8 mouse cellular contexts compared by ENCODE assay signal in the genomic region with DNA sequence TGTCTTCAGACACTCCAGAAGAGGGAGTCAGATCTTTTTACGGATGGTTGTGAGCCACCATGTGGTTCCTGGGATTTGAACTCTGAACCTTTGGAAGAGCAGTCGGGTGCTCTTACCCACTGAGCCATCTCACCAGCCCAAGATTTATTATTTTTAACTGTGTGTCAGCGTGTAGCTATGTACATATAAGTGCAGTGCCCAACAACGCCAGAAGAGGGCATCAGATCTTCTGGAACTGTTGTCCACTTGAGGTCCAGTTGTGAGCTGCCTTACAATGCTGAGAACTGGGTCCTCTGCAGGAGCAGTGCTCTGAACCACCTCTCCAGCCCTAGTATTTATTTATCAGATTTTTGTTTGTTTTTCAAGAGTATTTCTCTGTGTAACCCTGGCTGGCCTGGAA. TPM values are rescaled to one million over a fixed set of nuclear protein-coding genes. Genes with fewer than 3 reads are reported as not detected.
A peak's percentile ranks its signal among the peaks of the same experiment; 100 is the strongest.
DNase-seq lines count a peak whose midpoint lies in the region; ATAC-seq and TF ChIP-seq lines count a peak whose summit lies in the region.
"Not testable (repeated sequence)": the region's sequence is repeated elsewhere in the genome, so short reads cannot be mapped to it uniquely, and the experiment has no call there.

No protein-coding gene starts in this region.

- not testable (repeated sequence) for ATAC-seq in hindbrain, embryonic 11.5 days (ENCODE audit: low FRiP score); liver, embryonic 14.5 days (ENCODE audit: insufficient read depth)

- WGBS in embryonic facial prominence, embryonic 10.5 days, result 80% methylated on average over 4 of the region's 4 CpGs
- WGBS in hindbrain, embryonic 11.5 days, result 84% methylated on average over 4 of the region's 4 CpGs
- WGBS in liver, embryonic 14.5 days (ENCODE audit: insufficient replicate concordance), result 77% methylated on average over 4 of the region's 4 CpGs

- not testable (repeated sequence) for H3K9ac ChIP-seq in ES-Bruce4 (ENCODE audit: low read depth, poor library complexity, severe bottlenecking); hindbrain, embryonic 11.5 days (ENCODE audit: low read depth, low read length); liver, embryonic 14.5 days (replicated peaks)

- peak; percentile 35 for TF ChIP-seq CTCF in ES-Bruce4 (IDR thresholded peaks at IDR 0.05; ENCODE audit: low read depth, low read length)
- peak; percentile 46; the same call in 1 of the 2 replicates for TF ChIP-seq CTCF in liver, embryonic 14.5 days (IDR thresholded peaks at IDR 0.05; ENCODE audit: low read depth)

- DNase-seq in adrenal gland, postnatal 36 days, result peak; percentile 33 to 36
- peak; percentile 22 for DNase-seq in embryonic facial prominence, embryonic 10.5 days (ENCODE audit: low spot score)
- peak; percentile 55 for DNase-seq in hindbrain, embryonic 11.5 days (ENCODE audit: low spot score)
- DNase-seq in kidney, postnatal 25 days, result peak; percentile 52 to 72
- DNase-seq in liver, embryonic 14.5 days (ENCODE audit: low read depth in 3 of 3, low spot score in 3 of 3), result not testable (repeated sequence)
- peak; percentile 33 for DNase-seq in neural tube, embryonic 10.5 days (ENCODE audit: extremely low spot score, low spot score)
- DNase-seq in urinary bladder, postnatal 14 days (ENCODE audit: low spot score), result peak; percentile 24

- not testable (repeated sequence) for TF ChIP-seq EP300 in ES-Bruce4 (IDR thresholded peaks at IDR 0.05; ENCODE audit: insufficient read depth, low read depth, low read length); liver, embryonic 14.5 days (IDR thresholded peaks at IDR 0.05; ENCODE audit: low read depth)

- not testable (repeated sequence) for H3K4me2 ChIP-seq in hindbrain, embryonic 11.5 days (replicated peaks; ENCODE audit: low read depth, low read length); liver, embryonic 14.5 days (ENCODE audit: low read depth)

- H3K27me3 ChIP-seq in ES-Bruce4 (ENCODE audit: control insufficient read depth, insufficient read depth, low read length, poor library complexity, severe bottlenecking); embryonic facial prominence, embryonic 10.5 days (replicated peaks; ENCODE audit: low read depth, poor library complexity, severe bottlenecking); hindbrain, embryonic 11.5 days (ENCODE audit: control insufficient read depth, insufficient read depth, low read length); liver, embryonic 14.5 days (ENCODE audit: control insufficient read depth, insufficient read depth, low read length): not testable (repeated sequence)

- not testable (repeated sequence) for TF ChIP-seq POLR2A in ES-Bruce4 (IDR thresholded peaks at IDR 0.05; ENCODE audit: insufficient read depth, low read length)

- not testable (repeated sequence) for H3K27ac ChIP-seq in ES-Bruce4 (ENCODE audit: insufficient read depth, low read length); embryonic facial prominence, embryonic 10.5 days (replicated peaks); hindbrain, embryonic 11.5 days (ENCODE audit: low read depth, low read length); liver, embryonic 14.5 days

- not testable (repeated sequence) for H3K36me3 ChIP-seq in ES-Bruce4 (ENCODE audit: control insufficient read depth, insufficient read depth, low read length, poor library complexity, severe bottlenecking)
- peaks cover 72% of the 10 kb centered on the region for H3K36me3 ChIP-seq in embryonic facial prominence, embryonic 10.5 days (replicated peaks)
- H3K36me3 ChIP-seq in hindbrain, embryonic 11.5 days (ENCODE audit: control insufficient read depth, insufficient read depth, low read length), result peaks cover 27% of the 10 kb centered on the region
- peaks cover 11% of the 10 kb centered on the region for H3K36me3 ChIP-seq in liver, embryonic 14.5 days (replicated peaks; ENCODE audit: control insufficient read depth, insufficient read depth, low read depth)

- not testable (repeated sequence) for H3K9me3 ChIP-seq in ES-Bruce4 (replicated peaks; ENCODE audit: control insufficient read depth, insufficient read depth, low read length, poor library complexity, severe bottlenecking); embryonic facial prominence, embryonic 10.5 days; hindbrain, embryonic 11.5 days (ENCODE audit: control insufficient read depth, low read length); liver, embryonic 14.5 days (ENCODE audit: control insufficient read depth, low read length)

- not testable (repeated sequence) for H3K4me1 ChIP-seq in ES-Bruce4 (ENCODE audit: control insufficient read depth, insufficient read depth, low read length); embryonic facial prominence, embryonic 10.5 days; hindbrain, embryonic 11.5 days (replicated peaks; ENCODE audit: control insufficient read depth, insufficient read depth, low read length); liver, embryonic 14.5 days (replicated peaks; ENCODE audit: control insufficient read depth in 2 of 2, insufficient read depth in 2 of 2, low read length in 1 of 2)

- H3K4me3 ChIP-seq in ES-Bruce4 (ENCODE audit: low read depth, low read length); embryonic facial prominence, embryonic 10.5 days; hindbrain, embryonic 11.5 days (ENCODE audit: low read depth, low read length); liver, embryonic 14.5 days (ENCODE audit: insufficient read depth in 1 of 2, low read depth in 2 of 2, low read length in 2 of 2): not testable (repeated sequence)

RNA-seq across cellular contexts. Expression of a gene that starts 6.7 kb away (rescaled TPM):
- 15.4 and 16.8 TPM in 2 replicates for polyA plus RNA-seq in ES-Bruce4 (2011; ENCODE audit: insufficient read depth, insufficient read length, low read depth, missing spikeins)
- total RNA-seq in adrenal gland, postnatal 36 days (2021), result 10 to 100 TPM; 74.5 to 83.7 TPM
- 40.8 and 45.0 TPM in 2 replicates for polyA plus RNA-seq in embryonic facial prominence, embryonic 10.5 days (2016; fragmentation: Nextera tagmentation; extraction: Ambion mirVana)
- 41.8 and 43.8 TPM in 2 replicates for polyA plus RNA-seq in hindbrain, embryonic 11.5 days (2014; fragmentation: Nextera tagmentation; extraction: Ambion mirVana)
- 5.3 and 5.6 TPM in 2 replicates for polyA plus RNA-seq in liver, embryonic 14.5 days (2012; rRNA removed)
- 10.3 and 12.9 TPM in 2 replicates for polyA plus RNA-seq in liver, embryonic 14.5 days (2014; fragmentation: Nextera tagmentation; extraction: Ambion mirVana)

RNA-seq across cellular contexts. Expression of a gene that starts 56.1 kb away (rescaled TPM):
- polyA plus RNA-seq in ES-Bruce4 (2011; ENCODE audit: insufficient read depth, insufficient read length, low read depth, missing spikeins), result 83.6 and 83.8 TPM in 2 replicates
- 10 to 100 TPM; 40.4 to 44.2 TPM for total RNA-seq in adrenal gland, postnatal 36 days (2021)
- 114 TPM in 2 replicates for polyA plus RNA-seq in embryonic facial prominence, embryonic 10.5 days (2016; fragmentation: Nextera tagmentation; extraction: Ambion mirVana)
- polyA plus RNA-seq in hindbrain, embryonic 11.5 days (2014; fragmentation: Nextera tagmentation; extraction: Ambion mirVana), result 74.7 and 74.9 TPM in 2 replicates
- 11.5 and 20.8 TPM in 2 replicates for polyA plus RNA-seq in liver, embryonic 14.5 days (2012; rRNA removed)
- 21.8 and 24.4 TPM in 2 replicates for polyA plus RNA-seq in liver, embryonic 14.5 days (2014; fragmentation: Nextera tagmentation; extraction: Ambion mirVana)

RNA-seq across cellular contexts. Expression of a gene that starts 56.1 kb away (rescaled TPM):
- polyA plus RNA-seq in ES-Bruce4 (2011; ENCODE audit: insufficient read depth, insufficient read length, low read depth, missing spikeins), result 57.1 and 61.3 TPM in 2 replicates
- total RNA-seq in adrenal gland, postnatal 36 days (2021), result 10 to 100 TPM; 43.6 to 55.3 TPM
- polyA plus RNA-seq in embryonic facial prominence, embryonic 10.5 days (2016; fragmentation: Nextera tagmentation; extraction: Ambion mirVana), result 83.7 and 88.2 TPM in 2 replicates
- polyA plus RNA-seq in hindbrain, embryonic 11.5 days (2014; fragmentation: Nextera tagmentation; extraction: Ambion mirVana), result 82.2 and 83.5 TPM in 2 replicates
- 19.7 and 25.7 TPM in 2 replicates for polyA plus RNA-seq in liver, embryonic 14.5 days (2012; rRNA removed)
- 50.5 and 52.2 TPM in 2 replicates for polyA plus RNA-seq in liver, embryonic 14.5 days (2014; fragmentation: Nextera tagmentation; extraction: Ambion mirVana)
